Mouse (Mus musculus): ENCODE measurements at regions not wholly inside any gene's neighbourhood (a gene's known extent, or its start where the extent isn't known, plus 50 kb on each side); places are given as distances from the start of the nearest gene placed in this dataset.

DNA sequence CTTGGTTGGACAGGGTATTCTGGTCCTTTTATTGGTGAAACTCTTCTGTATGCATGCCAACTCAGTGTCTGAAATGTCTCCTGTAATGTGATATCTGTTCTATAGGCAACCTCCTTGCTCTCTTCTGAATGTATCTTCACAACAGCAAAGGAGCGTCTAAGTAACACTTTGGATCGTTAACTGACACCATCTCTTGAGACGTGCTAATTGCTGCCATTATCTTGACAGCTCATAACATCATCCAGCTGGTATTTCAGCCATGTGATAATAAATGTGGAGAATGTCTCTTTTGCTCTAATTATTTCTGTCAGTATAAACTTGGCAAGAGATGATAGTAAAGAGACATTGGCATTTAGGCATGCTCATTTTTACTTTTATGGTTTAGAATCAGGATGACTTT lies 68.8 kb upstream of the Col8a1 start:
- DNase-seq, result no peak

DNA sequence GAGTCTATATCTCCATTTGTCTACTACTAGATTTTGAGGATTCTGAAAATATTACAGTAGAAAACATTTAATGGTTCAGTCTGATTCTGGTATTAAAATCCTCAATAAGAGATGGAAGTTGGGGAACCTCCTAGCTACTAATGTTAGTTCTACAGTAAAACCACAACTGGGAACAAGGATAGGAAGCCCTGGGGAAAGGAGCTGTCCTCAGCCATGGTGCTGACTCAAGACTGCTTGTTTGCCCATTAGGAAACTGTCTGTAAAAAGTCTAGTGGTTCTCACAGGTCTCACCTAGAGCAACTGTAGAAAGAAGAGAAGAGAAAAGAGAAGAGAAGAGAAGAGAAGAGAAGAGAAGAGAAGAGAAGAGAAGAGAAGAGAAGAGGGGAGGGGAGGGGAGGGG lies 90.9 kb upstream of the Col8a1 start:
- DNase-seq, result no peak

DNA sequence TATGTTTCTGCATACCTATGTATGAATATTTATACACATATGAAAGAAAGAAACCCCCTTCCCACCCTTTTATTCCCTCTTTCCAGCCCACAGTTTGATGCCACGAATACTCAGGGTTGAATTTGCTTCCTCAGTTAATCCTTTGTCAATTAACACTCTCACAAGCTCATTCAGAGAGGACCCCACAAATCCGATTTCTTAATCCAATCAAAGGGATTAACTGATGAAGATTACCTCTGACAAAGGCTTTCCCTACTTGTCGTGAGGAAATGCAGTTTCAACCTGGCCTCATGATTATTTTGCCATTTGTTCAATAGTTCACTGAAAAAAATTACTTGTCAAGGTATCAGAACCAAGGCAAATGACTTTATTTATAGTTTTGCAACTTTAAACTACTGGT lies 91.8 kb upstream of the Col8a1 start:
- no peak for DNase-seq

DNA sequence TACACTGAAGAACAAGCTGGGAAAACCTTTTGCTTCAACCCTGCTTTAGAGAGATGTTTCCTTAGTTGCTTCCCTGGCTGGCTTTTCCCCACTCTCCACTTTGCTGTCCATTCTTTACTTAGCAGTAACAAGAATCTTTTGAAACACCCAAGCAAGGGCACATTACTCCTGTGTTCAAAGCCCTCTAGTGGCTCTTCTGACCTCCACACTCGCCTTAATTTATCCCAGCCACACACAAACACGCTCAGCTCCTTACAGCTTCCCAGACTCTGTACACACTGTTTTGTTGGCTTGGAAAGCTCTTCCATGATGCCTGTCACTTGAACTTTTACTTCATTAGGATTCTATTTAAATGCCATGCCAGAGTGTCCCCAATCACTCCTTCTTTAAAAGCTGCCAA lies 97.3 kb upstream of the Col8a1 start:
- DNase-seq, result no peak

DNA sequence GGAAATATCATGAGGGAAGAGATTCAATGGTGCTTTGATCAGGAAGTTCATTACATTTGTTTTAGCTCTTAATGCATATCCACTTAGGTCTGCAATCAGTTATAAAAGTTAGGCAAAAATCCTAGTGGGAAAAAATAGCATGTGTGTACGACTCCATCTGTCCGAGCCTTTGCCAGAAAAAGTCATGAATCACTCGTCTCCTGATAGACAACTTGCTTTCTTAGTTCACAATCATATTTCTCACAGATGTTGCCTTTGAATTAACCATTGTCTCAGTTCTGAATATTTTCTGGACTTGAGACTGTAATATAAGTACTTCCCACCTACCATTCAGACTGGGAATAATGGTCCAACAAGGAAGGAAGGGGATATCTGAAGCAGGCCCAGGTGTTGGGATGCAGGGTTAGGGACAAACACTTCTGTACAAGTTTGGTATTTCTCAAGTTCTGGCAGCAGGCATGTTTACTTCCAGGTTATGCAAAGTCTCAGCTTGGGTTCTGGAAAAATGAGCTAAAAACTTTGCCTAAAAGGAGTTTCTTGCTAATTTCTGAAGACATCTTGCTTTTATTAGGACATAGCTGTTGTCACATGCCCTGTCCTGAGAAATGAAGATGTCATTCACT lies 98.4 kb upstream of the Col8a1 start:
- peak; percentile 90 for DNase-seq

DNA sequence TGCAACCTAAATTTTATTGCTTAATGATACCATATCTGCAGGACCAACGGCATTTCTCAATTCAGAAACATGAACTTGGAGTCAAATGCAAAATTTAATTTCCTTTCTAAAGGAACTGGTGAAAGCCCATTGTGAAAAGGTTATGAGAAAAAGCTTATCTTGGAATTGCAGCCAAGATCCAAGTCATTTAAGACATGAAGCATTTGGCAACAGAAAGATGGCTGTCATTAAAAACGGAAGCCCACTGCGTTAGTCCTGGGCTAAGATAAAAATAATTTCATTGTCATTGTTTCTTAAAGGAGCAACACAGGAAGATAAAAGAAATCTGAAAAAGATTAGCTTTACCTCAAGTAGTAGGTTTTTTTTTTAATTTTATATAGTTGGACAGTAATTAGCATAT lies 99.2 kb upstream of the Col8a1 start:
- peak; percentile 84 for DNase-seq

DNA sequence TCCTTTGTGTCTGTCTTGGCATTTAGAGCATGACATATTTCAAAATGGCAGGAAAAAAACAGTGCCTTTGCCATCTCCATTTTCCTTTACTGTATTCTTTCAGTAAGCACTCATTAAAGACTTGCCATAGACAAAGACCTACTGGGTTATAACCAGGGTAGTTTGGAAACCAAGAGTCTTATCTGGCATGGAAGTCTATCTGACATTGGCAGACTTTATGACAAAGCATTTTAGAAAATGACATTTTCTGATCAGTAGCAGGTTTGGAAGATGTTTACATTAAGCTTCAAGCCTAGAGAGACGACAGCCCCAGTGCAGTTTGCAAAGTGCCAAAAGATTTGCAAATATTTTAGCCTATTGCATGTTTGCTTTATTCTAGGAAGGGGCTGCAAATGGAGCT lies 102.5 kb upstream of the Col8a1 start:
- no peak for DNase-seq

DNA sequence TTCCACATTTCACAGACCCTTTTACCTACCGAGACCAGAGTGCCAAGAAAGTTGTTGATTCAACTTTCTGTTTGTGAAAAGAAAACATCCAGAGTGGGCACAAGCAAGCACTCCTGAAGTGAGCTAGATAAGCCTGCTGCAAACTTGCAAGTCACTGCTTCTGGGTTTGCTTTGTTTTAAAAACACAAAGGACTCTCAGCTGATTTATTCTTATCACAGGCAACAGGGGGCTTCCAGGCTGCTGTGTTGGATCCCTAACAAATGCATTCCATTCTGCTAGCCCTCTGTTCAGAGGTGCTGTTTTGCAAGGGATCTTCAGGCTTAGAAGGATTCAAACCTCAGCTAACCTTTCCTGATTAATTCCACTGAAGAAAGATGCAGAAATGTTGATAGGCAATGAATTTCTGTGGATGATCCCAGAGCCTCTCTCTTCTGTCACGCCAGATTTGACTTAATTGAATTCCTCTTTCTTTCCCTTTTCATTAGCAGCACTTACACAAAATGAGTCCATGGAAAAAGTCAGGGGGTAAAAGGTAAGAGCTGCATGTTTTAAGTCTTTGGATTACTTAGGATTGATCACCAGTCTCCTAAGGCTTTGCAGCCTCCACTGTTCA lies 103.7 kb upstream of the Col8a1 start:
- DNase-seq, result no peak

DNA sequence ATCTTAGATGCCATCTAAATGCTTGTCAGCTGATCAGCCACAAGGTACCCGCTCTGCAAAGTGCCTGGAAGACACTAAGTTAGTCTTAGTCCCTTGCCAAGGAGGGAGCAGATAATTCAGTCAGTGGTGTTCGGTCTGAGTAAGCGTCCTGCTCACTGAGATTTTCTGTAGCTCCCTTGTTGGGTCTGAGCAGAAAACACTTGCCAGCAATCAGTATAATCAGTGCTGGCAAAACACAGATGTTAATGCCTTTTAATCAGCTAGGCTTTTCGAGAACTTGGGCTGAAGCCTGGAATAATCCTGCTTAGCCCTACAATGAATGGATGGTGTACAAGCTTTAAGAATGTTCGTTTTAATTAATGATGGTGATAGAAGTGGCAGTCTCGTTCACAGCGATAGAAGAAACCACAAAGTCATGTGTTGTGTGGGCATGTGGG lies 104.2 kb upstream of the Col8a1 start:
- peak; percentile 87 for DNase-seq

DNA sequence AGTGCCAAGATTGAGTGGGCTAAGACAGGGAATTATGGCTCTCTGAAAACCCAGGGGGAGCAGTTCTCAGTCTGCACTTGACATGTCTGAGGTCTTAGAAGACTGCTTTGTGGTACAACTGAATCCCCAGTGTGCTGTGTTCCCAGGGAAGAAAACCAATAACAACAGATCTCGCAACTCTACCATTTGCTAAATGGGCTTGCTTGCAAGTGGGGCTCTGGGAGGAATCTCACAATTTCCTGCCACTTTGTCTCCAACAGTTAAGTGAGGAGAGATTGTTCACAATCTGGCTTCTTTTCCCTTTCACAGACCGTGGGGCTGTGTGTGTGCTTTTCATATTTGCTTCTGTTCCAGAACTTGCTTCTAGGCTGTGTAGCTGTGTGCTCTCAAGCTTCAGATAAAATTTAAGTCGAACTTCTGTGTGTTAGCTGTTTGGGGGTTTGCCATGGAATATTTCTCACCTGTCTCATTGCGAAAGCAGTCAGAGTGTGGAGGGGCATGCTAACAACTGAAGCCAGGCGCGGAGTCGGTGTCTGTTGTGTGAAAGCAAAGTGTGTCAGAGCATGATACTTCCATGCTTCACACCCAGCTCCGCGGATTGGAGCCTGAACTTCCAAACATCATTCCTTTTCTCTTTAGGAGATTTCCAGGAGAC lies 108.8 kb upstream of the Col8a1 start:
- peak; percentile 96 for DNase-seq

DNA sequence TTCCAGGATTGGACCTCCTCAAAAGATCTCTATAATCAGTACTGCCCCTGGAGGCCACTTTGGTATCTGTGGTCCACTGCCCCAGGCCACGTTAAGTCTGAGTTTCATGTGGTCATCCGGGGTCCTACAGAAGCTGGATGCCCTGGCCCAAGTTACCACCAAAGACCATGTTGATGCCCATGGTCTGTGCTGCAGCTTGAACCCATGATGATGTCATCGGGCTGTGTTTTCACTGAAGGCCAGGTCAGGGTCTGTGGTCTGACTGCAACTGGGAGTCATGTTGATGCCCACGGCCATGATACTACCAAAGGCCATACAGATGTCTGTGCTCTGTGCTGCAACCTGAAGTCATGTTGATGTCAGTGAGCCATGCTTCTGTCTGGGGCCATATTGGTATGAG lies 122.3 kb upstream of the Col8a1 start:
- DNase-seq, result peak; percentile 83

DNA sequence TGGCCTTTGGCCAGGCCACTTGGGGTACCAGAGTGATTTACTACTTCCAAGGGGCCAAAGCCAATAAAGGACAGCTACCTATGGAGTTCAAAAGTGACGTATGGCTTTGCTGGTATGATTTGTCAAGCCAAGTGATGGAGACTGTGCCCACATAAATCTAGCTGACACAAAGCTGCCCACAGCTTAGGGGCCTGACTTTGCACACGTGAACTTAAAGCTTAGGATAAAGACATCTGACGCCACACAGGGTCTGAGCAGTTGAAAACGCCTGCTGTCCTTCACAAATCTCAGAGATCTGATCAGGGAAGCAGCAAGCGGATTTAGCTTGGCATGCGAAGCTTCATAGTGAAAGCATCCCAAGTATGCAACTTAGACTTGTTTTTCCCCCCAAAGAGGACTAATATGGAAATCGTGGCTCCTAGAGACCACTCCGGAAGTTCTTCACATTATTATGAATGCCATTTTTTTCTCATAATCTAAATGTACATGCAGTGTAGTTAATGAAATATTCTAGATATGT lies 127.1 kb upstream of the Col8a1 start:
- DNase-seq, result no peak

DNA sequence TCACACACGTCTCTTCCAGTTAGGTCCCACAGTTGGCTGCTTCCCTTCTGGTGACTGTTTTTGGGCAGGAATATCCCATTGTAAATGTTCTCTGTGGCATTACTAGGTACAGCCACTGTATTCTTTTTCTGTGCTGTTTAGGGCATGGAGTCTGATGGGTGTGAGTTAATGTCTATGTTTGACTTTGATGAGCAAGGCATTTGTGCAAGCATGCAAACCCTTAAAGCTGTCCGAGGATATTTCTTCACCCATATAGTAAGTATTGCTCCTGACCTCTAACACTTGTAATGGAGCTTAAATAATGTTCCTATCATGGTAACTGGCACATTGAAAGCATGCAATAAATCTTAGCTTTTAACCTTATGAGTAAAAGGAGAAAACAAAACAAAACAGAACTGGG lies 133.6 kb upstream of the Col8a1 start:
- DNase-seq, result no peak

DNA sequence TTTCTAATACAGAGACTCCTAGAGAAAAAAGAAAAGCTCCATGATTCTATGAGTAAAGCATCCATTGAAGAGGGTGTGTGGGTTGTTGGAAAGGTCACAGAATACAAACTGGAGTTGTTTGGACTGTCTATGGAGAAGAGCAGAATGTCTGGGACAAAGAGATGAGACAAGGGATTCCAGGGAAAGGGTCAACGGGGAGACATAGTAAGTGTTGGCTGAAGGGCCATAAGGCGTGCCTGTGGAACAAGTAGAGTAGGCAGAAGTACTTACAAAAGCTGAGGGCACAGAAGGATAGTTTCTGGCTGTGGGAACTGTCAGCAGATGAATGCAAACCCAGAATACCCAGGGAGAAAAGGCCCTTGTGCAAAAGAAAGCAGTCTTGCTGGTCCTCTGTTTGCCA lies 134.0 kb upstream of the Col8a1 start:
- DNase-seq, result peak; percentile 66

DNA sequence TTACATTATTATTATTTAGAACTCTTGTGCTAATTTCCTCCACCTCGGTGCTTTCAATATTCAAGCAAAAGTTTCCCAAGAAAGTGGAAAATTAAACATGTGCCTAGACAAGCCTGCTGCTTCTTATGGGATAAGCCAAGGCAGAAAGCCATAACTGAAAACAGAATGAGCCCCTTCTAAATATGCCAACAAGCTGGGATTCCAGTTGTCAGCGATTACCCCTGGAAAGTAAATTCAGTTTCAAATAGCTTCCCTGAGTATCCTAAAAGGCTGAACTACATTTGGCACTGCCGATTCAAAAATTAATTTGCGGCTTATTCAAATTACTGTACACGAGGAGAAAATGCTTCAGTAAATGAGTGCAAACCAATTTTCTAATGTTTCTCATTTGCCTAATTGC lies 135.6 kb upstream of the Col8a1 start:
- DNase-seq, result no peak

DNA sequence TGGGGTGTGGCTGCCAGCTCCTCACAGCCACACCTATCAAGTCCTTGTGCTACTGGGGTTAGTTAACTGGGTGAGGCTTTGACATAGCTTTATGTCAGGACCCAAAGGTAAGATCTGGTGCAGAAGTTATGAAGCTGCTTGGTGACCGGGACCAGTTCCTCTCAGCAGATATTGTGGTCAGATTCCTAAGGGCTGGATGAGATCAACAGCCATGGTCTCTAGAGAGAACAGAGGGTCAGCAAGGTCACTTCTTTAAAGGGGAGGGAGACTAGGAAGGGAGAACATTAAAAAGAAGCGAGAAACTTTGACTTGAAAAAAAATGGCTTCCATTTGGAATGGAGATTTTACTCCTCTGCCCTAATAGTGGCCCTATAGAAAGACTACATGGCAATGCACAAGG lies 138.6 kb upstream of the Col8a1 start:
- peak; percentile 96 for DNase-seq

DNA sequence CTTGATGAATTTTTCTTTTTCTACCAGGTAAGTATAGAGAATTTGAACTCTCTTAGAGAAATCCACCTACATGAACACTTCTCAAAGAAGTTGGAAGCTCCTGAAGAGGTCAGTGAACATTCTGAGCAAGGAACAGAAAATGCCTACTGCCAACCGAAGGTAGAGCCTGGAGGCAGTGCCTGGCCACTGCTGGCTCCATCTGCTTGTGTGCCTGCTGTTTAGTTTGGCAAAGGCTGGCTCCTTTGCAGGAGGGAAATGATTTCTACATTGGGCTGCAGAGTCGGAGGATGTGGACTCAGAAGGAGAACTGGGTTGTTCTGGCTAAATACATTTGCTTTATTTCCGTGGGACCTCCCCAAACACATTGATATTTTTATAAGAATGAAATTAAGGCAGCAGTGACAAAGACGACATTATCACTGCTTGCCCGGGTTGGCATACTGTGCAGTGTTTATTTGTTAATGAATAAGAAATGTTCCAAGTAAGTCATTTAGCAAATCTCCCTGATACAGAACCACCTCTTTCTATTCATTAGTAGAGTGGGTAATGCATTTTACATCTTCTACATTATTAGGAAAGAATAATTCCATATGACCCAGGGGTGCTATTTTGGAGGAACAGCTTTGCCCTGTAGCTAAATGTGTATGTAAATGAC lies 139.3 kb upstream of the Col8a1 start:
- DNase-seq, result peak; percentile 74

DNA sequence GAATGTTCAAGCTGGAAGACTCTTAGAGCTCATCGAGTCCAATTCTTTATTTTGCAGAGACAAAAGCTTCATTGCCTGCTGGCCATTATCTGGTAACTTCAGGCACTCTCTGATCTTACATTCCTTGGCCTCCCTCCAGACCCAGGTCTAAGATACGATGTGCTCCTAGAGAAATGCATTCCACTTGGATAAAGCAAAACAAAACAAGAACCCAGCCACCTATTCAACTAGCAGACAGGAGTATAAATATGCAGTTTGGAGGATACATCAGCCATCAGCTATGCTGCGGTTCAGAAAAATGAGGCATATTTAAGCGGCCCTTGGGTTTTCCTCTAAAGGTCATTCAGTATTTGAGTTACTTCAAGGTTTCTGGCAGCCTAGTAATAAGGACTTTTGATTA lies 146.5 kb upstream of the Col8a1 start:
- no peak for DNase-seq

DNA sequence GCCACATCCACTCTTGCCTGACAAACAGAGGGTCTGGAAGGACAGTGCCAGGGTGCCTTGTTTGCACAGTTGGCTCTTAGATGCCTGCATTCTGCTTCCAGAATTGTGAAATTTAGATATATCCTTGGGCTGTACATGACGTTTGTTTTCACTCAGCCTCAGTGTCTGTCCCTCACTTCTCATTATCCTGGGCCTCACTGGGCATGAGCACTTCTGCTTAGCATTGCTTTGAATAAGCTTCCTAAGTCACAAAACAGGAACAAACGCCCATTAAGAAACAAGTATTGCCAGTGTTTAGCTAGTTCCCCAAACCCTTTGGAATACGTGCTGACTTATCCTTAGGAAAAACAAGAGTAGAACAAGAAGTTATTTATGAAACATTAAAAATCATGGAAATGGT lies 148.0 kb upstream of the Col8a1 start:
- DNase-seq, result no peak

DNA sequence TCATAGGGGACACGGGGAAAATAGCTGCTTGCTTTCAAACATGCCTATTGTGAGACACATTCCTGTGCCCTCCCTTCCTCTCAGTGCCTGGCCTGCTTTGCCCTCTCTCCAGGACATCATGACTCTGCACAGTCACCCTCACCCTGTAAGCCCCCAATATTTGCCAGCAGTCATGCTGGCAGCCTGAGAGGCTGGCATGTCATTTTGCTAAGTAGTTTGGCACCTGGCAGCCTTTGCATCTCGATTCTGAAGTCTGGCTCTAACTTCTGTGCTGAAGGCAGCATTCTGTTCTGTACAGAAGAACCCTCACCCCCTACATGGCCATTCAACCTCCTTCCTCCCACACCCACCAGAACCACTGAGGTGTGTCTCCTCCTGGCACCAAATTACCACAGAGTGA lies 157.5 kb upstream of the Col8a1 start:
- DNase-seq, result peak; percentile 97

DNA sequence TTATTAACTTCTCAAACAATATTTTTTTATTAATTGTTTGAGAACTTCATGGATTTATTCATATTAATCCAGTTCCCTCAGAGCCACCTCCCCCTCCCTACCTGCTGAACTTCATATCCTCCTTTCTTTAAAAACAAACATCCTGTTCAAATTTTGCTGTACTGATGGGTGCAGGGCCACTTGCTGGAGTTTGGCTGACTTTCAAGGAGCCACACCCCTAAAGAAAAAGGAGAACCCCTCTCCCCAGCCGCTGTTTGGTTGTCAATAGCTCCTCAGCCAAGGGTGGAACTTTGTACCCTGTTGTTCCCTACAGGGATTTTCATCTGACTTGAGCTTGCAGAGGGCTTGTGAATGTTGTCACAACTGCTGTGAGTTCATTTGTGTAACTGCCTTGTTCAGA lies 160.0 kb upstream of the Col8a1 start:
- peak; percentile 74 for DNase-seq

DNA sequence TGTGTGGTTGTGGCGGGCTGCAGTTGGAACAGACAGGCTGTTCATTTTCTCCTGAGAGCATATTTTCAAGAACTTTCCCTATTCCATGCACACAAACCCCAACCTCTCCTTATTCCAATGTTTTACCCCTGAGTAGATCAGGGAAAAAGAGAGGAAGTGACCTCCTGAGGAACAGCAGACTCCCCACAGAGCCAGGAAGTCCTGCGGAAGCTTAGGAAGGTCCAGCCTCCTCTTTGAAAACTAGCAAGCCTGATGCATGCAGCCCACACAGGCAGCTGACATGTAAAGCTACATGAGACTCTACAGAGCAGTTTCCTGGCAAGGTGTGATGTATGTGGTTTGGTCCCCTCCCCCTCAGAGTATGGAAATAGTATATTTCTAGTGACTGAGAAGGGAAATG lies 160.9 kb upstream of the Col8a1 start:
- DNase-seq, result peak; percentile 93

DNA sequence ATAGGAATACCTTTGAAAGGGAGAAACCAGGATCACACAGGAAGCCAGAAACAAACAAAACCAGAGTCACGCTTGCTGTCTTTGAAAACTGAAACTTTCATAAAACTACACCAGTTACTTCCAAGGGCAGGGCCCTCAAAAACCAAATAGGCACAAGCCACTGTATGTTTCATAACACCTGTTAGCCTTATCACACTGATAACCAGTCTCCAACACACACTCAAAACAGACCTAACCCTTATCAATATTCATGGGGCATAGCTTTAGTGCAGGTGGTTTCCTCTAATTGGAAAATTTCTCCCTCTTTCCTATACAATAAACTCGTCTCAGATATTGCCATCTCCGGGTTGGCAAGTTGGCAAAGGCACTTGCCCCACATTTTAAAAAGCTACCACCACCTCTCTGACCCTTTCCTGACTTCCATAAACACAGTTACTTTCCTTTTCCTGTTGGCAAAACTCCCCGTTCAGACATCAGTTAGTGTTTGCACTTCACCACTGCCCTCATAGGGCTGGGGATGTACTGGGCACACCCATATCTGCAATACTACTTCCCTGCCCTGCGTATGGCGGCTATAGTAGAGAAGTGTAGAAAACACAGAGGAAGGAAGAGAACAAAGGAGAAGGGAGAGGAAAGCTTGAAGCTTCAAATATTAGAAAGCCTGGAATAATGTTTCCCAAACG lies 169.1 kb upstream of the Col8a1 start:
- DNase-seq, result peak; percentile 86

Data from heart, adult 11 months (tissue).